8 mouse cellular contexts compared by ENCODE assay signal in the genomic region with DNA sequence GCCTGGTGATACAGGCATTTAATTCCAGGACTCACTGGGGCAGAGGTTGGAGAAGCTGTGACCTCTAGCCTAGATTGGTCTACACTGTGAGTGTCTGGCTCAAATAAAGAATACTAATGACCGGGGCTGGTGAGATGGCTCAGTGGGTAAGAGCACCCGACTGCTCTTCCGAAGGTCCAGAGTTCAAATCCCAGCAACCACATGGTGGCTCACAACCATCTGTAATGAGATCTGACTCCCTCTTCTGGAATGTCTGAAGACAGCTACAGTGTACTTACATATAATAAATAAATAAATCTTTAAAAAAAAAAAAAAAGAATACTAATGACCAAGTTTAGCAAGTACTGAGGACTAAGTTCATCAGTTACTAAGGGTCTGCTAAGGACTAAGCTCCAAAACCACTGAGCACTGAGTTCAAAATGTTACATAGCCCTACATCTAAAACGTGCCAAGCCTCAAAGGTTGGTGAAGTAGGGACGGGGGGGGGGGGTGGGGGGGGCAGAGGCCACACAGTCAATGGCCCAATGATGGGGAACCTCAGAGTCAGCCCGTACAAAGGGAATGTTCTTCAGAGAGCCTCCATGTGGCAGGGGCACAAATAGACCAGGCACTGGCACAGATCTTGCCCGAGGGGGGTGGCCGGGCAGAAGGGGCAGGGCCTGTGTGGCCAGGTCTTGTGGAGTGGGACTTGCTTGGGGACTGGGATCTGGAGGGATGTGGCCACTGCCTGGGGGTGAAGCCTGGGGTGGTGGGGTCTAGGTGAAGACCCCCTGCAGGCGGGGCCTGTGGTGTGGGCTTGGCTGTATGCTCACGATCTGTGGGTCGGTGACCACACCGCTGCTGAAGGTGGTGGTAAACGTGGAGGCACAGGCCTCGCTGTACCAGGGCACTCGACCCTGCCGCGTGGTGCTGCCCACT. TPM values are rescaled to one million over a fixed set of nuclear protein-coding genes. Genes with fewer than 3 reads are reported as not detected.
A peak's percentile ranks its signal among the peaks of the same experiment; 100 is the strongest.
DNase-seq lines count a peak whose midpoint lies in the region; ATAC-seq and TF ChIP-seq lines count a peak whose summit lies in the region.

No protein-coding gene starts in this region.

- TF ChIP-seq POLR2A in heart, adult 2 months (IDR thresholded peaks at IDR 0.05; ENCODE audit: insufficient read depth, low read depth, low read length), result no peak
- no peak for TF ChIP-seq POLR2A in CH12.LX (IDR thresholded peaks at IDR 0.05; ENCODE audit: low read depth, low read length)

- no peak for TF ChIP-seq RAD21 in CH12.LX (IDR thresholded peaks at IDR 0.05; ENCODE audit: low read depth, low read length)

- no peak for ATAC-seq in forebrain, embryonic 15.5 days (replicated peaks)
- no peak for ATAC-seq in liver, embryonic 15.5 days (ENCODE audit: insufficient read depth)

- H3K4me1 ChIP-seq in heart, adult 2 months (ENCODE audit: control insufficient read depth, insufficient read depth, low read length), result peaks cover 7% of the 10 kb centered on the region
- peaks cover 25 to 31% of the 10 kb centered on the region in 2 experiments for H3K4me1 ChIP-seq in CH12.LX (ENCODE audit: control insufficient read depth in 1 of 2, insufficient read depth in 2 of 2)
- H3K4me1 ChIP-seq in forebrain, embryonic 15.5 days, result peaks cover 31% of the 10 kb centered on the region
- peaks cover 75% of the 10 kb centered on the region for H3K4me1 ChIP-seq in liver, embryonic 15.5 days (replicated peaks)

- TF ChIP-seq CTCF in heart, adult 2 months (IDR thresholded peaks at IDR 0.05), result no peak
- TF ChIP-seq CTCF in CH12.LX (conservative IDR thresholded peaks at IDR 0.05 in 1 of 2, IDR thresholded peaks at IDR 0.05 in 1 of 2; ENCODE audit: low read depth in 2 of 2, low read length in 2 of 2), result no peak

- peak overlapping the region; percentile 68 for H3K4me3 ChIP-seq in heart, adult 2 months
- H3K4me3 ChIP-seq in CH12.LX (replicated peaks in 1 of 3; ENCODE audit: low read depth in 2 of 3, low read length in 2 of 3, poor library complexity in 1 of 3), result no peak overlapping the region
- H3K4me3 ChIP-seq in forebrain, embryonic 15.5 days, result no peak overlapping the region
- H3K4me3 ChIP-seq in liver, embryonic 15.5 days (replicated peaks), result peak overlapping the region; percentile 77

- H3K4me2 ChIP-seq in CH12.LX (ENCODE audit: insufficient read depth, low read depth, poor library complexity, severe bottlenecking), result peak overlapping the region; percentile 53; the same call in 1 of the 2 replicates
- peak overlapping the region; percentile 95 for H3K4me2 ChIP-seq in forebrain, embryonic 15.5 days (replicated peaks)
- peak overlapping the region; percentile 100 for H3K4me2 ChIP-seq in liver, embryonic 15.5 days

- no peaks in the 10 kb centered on the region for H3K79me2 ChIP-seq in heart, adult 2 months (replicated peaks; ENCODE audit: control insufficient read depth, insufficient read depth, low read length)
- peaks cover 9% of the 10 kb centered on the region; the same call in 1 of the 2 replicates for H3K79me2 ChIP-seq in CH12.LX (replicated peaks; ENCODE audit: control insufficient read depth, extremely low read depth, insufficient read depth, poor library complexity, severe bottlenecking)

- peak overlapping the region; percentile 85 for H3K27ac ChIP-seq in heart, adult 2 months
- no peak overlapping the region for H3K27ac ChIP-seq in CH12.LX (ENCODE audit: insufficient read depth, low read depth)
- H3K27ac ChIP-seq in forebrain, embryonic 15.5 days (replicated peaks), result no peak overlapping the region
- H3K27ac ChIP-seq in liver, embryonic 15.5 days (replicated peaks), result peak overlapping the region; percentile 86

- intact Hi-C loops in heart, adult 2 months (cut with DNase I), result loop anchor here (10.0 kb wide), 1 partner anchor 150 kb away; a partner anchor contains a TSS

- in situ Hi-C loops in CH12.LX (cut with MboI; ENCODE audit: low pct_ligation_motif_present, low pct_unique_long_range_greater_than_20kb, low sequenced_read_pairs), result no loop called here

- 75% methylated on average over 17 of the region's 17 CpGs for WGBS in heart, adult 2 months
- 80% methylated on average over 17 of the region's 17 CpGs for WGBS in forebrain, embryonic 15.5 days
- WGBS in liver, embryonic 15.5 days (ENCODE audit: insufficient replicate concordance), result 66% methylated on average over 17 of the region's 17 CpGs

- no peaks in the 10 kb centered on the region for H3K9me3 ChIP-seq in CH12.LX (replicated peaks; ENCODE audit: low read length)
- H3K9me3 ChIP-seq in forebrain, embryonic 15.5 days, result no peaks in the 10 kb centered on the region
- H3K9me3 ChIP-seq in liver, embryonic 15.5 days (replicated peaks), result no peaks in the 10 kb centered on the region

- no peaks in the 10 kb centered on the region for H3K27me3 ChIP-seq in heart, adult 2 months (ENCODE audit: control insufficient read depth, insufficient read depth, low read length)
- peaks cover 38% of the 10 kb centered on the region for H3K27me3 ChIP-seq in CH12.LX (replicated peaks)
- no peaks in the 10 kb centered on the region for H3K27me3 ChIP-seq in forebrain, embryonic 15.5 days
- H3K27me3 ChIP-seq in liver, embryonic 15.5 days, result no peaks in the 10 kb centered on the region

- H3K36me3 ChIP-seq in heart, adult 2 months (ENCODE audit: control insufficient read depth, insufficient read depth, low read length), result no peaks in the 10 kb centered on the region
- peaks cover 0 to 1% of the 10 kb centered on the region in 2 experiments for H3K36me3 ChIP-seq in CH12.LX (replicated peaks in 1 of 2; ENCODE audit: control insufficient read depth in 1 of 2, insufficient read depth in 1 of 2, low read length in 1 of 2)
- H3K36me3 ChIP-seq in forebrain, embryonic 15.5 days, result no peaks in the 10 kb centered on the region
- H3K36me3 ChIP-seq in liver, embryonic 15.5 days (replicated peaks), result no peaks in the 10 kb centered on the region; the same call in 1 of the 2 replicates

- peak in 1 of 2 experiments; percentile 26 for DNase-seq in heart, adult 2 months
- DNase-seq in heart, adult 9 months (ENCODE audit: low spot score in 2 of 2), result no peak
- no peak for DNase-seq in CH12.LX (ENCODE audit: extremely low read depth)
- DNase-seq in left cerebral cortex, adult 18-20 months (ENCODE audit: low spot score in 2 of 2), result no peak
- no peak for DNase-seq in thymus, adult 18-20 months
- no peak for DNase-seq in retina, postnatal 1 day

- H3K9ac ChIP-seq in heart, adult 2 months (ENCODE audit: low read depth, low read length), result no peak overlapping the region
- no peak overlapping the region for H3K9ac ChIP-seq in CH12.LX (ENCODE audit: insufficient read depth, low read depth)
- peak overlapping the region; percentile 45; the same call in 1 of the 2 replicates for H3K9ac ChIP-seq in forebrain, embryonic 15.5 days (replicated peaks)
- H3K9ac ChIP-seq in liver, embryonic 15.5 days, result no peak overlapping the region

- dilution Hi-C loops in CH12.LX (cut with MboI; ENCODE audit: extremely low pct_ligation_motif_present, extremely low pct_unique_long_range_greater_than_20kb, low sequenced_read_pairs), result no loop called here

- no peak for TF ChIP-seq EP300 in heart, adult 2 months (IDR thresholded peaks at IDR 0.05; ENCODE audit: insufficient read depth, low read depth, low read length)
- no peak for TF ChIP-seq EP300 in CH12.LX (IDR thresholded peaks at IDR 0.05; ENCODE audit: low read length)

RNA-seq across cellular contexts. Expression of a gene that starts 4.0 kb away (rescaled TPM):
- total RNA-seq in heart, adult 2 months (2021), result 10 to 100 TPM; 13.3 to 14.5 TPM
- polyA plus RNA-seq in heart, adult 2 months (2012; rRNA removed), result 27.3 and 28.9 TPM in 2 replicates
- total RNA-seq in CH12.LX (2012; rRNA removed) (46.8 and 59.7 TPM in 2 replicates), CH12.LX (2014; rRNA removed) (35.6 and 37.5 TPM in 2 replicates)
- polyA plus RNA-seq in CH12.LX (2012; ENCODE audit: insufficient read length, low read depth), result 34.6 and 38.9 TPM in 2 replicates
- polyA plus RNA-seq in forebrain, embryonic 15.5 days (2015; fragmentation: Nextera tagmentation; extraction: Ambion mirVana), result 36.9 and 38.1 TPM in 2 replicates
- 32.4 and 35.0 TPM in 2 replicates for polyA plus RNA-seq in liver, embryonic 15.5 days (2015; fragmentation: Nextera tagmentation; extraction: Ambion mirVana)
- 10 to 100 TPM; 25.1 to 28.5 TPM for total RNA-seq in left cerebral cortex, adult 18-20 months (2021)

RNA-seq across cellular contexts. Expression of a gene that starts 4.9 kb away (rescaled TPM):
- total RNA-seq in heart, adult 2 months (2021), result 1 to 10 TPM; 1.4 to 1.8 TPM
- 4.5 and 4.9 TPM in 2 replicates for polyA plus RNA-seq in heart, adult 2 months (2012; rRNA removed)
- total RNA-seq in CH12.LX (2012; rRNA removed), result 1.1 and 1.3 TPM in 2 replicates
- total RNA-seq in CH12.LX (2014; rRNA removed), result not detected in 2 replicates
- polyA plus RNA-seq in CH12.LX (2012; ENCODE audit: insufficient read length, low read depth), result 0.46 TPM in 1 of 2 replicates, not detected in the other
- polyA plus RNA-seq in forebrain, embryonic 15.5 days (2015; fragmentation: Nextera tagmentation; extraction: Ambion mirVana), result 2.5 and 2.6 TPM in 2 replicates
- polyA plus RNA-seq in liver, embryonic 15.5 days (2015; fragmentation: Nextera tagmentation; extraction: Ambion mirVana), result 3.9 and 4.1 TPM in 2 replicates
- total RNA-seq in left cerebral cortex, adult 18-20 months (2021), result 1 to 10 TPM; 4.8 to 6.9 TPM

RNA-seq across cellular contexts. Expression of a gene that starts 5.4 kb away (rescaled TPM):
- 1 to 10 TPM; 2.8 to 3.6 TPM for total RNA-seq in heart, adult 2 months (2021)
- polyA plus RNA-seq in heart, adult 2 months (2012; rRNA removed), result 2.9 and 4.1 TPM in 2 replicates
- total RNA-seq in CH12.LX (2012; rRNA removed) (1.7 and 5.0 TPM in 2 replicates), CH12.LX (2014; rRNA removed) (0.20 and 0.48 TPM in 2 replicates)
- polyA plus RNA-seq in CH12.LX (2012; ENCODE audit: insufficient read length, low read depth), result 5.2 and 7.5 TPM in 2 replicates
- polyA plus RNA-seq in forebrain, embryonic 15.5 days (2015; fragmentation: Nextera tagmentation; extraction: Ambion mirVana), result 2.6 and 2.9 TPM in 2 replicates
- polyA plus RNA-seq in liver, embryonic 15.5 days (2015; fragmentation: Nextera tagmentation; extraction: Ambion mirVana), result 75.6 and 92.4 TPM in 2 replicates
- total RNA-seq in left cerebral cortex, adult 18-20 months (2021), result 10 to 100 TPM; 13.4 to 13.5 TPM

RNA-seq across cellular contexts. Expression of a gene that starts 23.8 kb away (rescaled TPM):
- total RNA-seq in heart, adult 2 months (2021), result 10 to 100 TPM; 71.9 to 84.5 TPM
- polyA plus RNA-seq in heart, adult 2 months (2012; rRNA removed), result 80.9 and 85.2 TPM in 2 replicates
- total RNA-seq in CH12.LX (2012; rRNA removed) (0.38 and 0.55 TPM in 2 replicates), CH12.LX (2014; rRNA removed) (0.16 and 0.27 TPM in 2 replicates)
- 0.07 and 0.16 TPM in 2 replicates for polyA plus RNA-seq in CH12.LX (2012; ENCODE audit: insufficient read length, low read depth)
- polyA plus RNA-seq in forebrain, embryonic 15.5 days (2015; fragmentation: Nextera tagmentation; extraction: Ambion mirVana), result 0.32 and 0.61 TPM in 2 replicates
- 2.2 and 2.3 TPM in 2 replicates for polyA plus RNA-seq in liver, embryonic 15.5 days (2015; fragmentation: Nextera tagmentation; extraction: Ambion mirVana)
- 10 to 100 TPM in 1 of 2 experiments, 1 to 10 TPM in 1; 8.8 to 10.4 TPM for total RNA-seq in left cerebral cortex, adult 18-20 months (2021)

RNA-seq across cellular contexts. Expression of a gene that starts 28.6 kb away (rescaled TPM):
- 1 to 10 TPM; 2.3 to 2.6 TPM for total RNA-seq in heart, adult 2 months (2021)
- 2.4 and 2.7 TPM in 2 replicates for polyA plus RNA-seq in heart, adult 2 months (2012; rRNA removed)
- total RNA-seq in CH12.LX (2012; rRNA removed) (0.13 TPM in 2 replicates), CH12.LX (2014; rRNA removed) (not detected in 2 replicates)
- 0.04 and 0.07 TPM in 2 replicates for polyA plus RNA-seq in CH12.LX (2012; ENCODE audit: insufficient read length, low read depth)
- polyA plus RNA-seq in forebrain, embryonic 15.5 days (2015; fragmentation: Nextera tagmentation; extraction: Ambion mirVana), result 205 and 210 TPM in 2 replicates
- polyA plus RNA-seq in liver, embryonic 15.5 days (2015; fragmentation: Nextera tagmentation; extraction: Ambion mirVana), result 0.09 and 0.12 TPM in 2 replicates
- 100 to 1,000 TPM; 106 to 109 TPM for total RNA-seq in left cerebral cortex, adult 18-20 months (2021)

Comparison
In these comparisons a context has a peak if more than half of its experiments do, and no peak if none do; other contexts are left out.
1. H3K27ac ChIP-seq: peak in heart, adult 2 months (single experiment) and liver, embryonic 15.5 days (single experiment); none in CH12.LX (single experiment) and forebrain, embryonic 15.5 days (single experiment).
2. H3K4me3 ChIP-seq: peak in heart, adult 2 months (single experiment) and liver, embryonic 15.5 days (single experiment); none in CH12.LX (0 of 3) and forebrain, embryonic 15.5 days (single experiment).
3. Peak in every context shown above with its lines, with median percentiles within 50 percentile points of each other: H3K4me2 ChIP-seq.